Mouse (Mus musculus): ENCODE measurements at regions not wholly inside any gene's neighbourhood (a gene's known extent, or its start where the extent isn't known, plus 50 kb on each side); places are given as distances from the start of the nearest gene placed in this dataset.

GRCm38 (mm10) chr3:101711594-101712171 is 107.2 kb upstream of the Atp1a1 start:
- H3K4me2 ChIP-seq (replicated peaks; ENCODE audit: low read depth, low read length), result no peak overlapping the region

DNA sequence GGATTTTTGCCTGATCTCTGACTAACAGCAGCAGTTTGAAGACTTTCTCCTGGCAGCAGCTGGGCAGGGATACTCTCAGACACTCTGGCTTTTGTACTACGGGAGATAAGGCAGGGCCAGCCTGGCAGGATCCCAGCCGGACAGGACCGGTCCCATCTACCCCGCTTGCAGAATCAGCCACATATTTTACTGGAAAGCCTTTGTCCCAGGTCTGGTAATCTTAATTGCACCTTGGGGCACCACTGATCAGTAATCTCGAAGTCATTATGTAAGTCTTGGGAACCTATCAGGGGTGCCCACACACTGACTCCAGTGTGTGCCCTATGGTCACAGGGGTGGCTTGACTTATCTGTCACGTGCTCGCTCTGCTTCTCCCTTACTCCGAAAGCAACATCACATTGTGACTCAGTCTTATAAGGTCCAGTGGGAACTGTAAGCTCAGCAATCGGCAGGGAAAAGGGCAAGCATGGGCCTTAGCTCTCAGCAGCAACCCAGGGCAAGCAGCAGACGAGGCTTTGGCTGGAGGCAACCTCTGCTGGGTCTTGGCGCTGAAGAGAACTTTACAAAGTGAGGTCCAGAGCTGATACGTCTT is 105.0 kb upstream of the Atp1a1 start:
- 0 out of 2 replicates have a peak, but pooled peaks cover 10% of the 10 kb centered on the region for H3K4me1 ChIP-seq (ENCODE audit: insufficient read depth, low read depth, low read length)
- DNase-seq (ENCODE audit: low spot score) (no peak), ATAC-seq (no peak)
- H3K4me3 ChIP-seq (ENCODE audit: low read depth, low read length), result no peak overlapping the region
- no peak overlapping the region for H3K4me2 ChIP-seq (replicated peaks; ENCODE audit: low read depth, low read length)
- H3K9me3 ChIP-seq (ENCODE audit: low read length), result no peaks in the 10 kb centered on the region
- 68% methylated on average over 12 of the region's 12 CpGs for WGBS
- no peaks in the 10 kb centered on the region for H3K27me3 ChIP-seq (replicated peaks; ENCODE audit: insufficient read depth, low read length)
- no peak overlapping the region for H3K27ac ChIP-seq (ENCODE audit: low read length)
- H3K9ac ChIP-seq (replicated peaks; ENCODE audit: low read depth), result no peak overlapping the region
- no peaks in the 10 kb centered on the region for H3K36me3 ChIP-seq (ENCODE audit: insufficient read depth, low read length)
- no peak for TF ChIP-seq EP300 (IDR thresholded peaks at IDR 0.05)
- TF ChIP-seq CTCF (IDR thresholded peaks at IDR 0.05), result no peak

More at GRCm38 (mm10) chr3:101711594-101712171, 107.2 kb upstream of the Atp1a1 start:
- Histone ChIP-seq H3K27me3 (replicated peaks; ENCODE audit: insufficient read depth, low read length) (no peaks in the 10 kb centered on the region), H3K4me1 (ENCODE audit: insufficient read depth, low read depth, low read length) (0 out of 2 replicates have a peak, but pooled peaks cover 10% of the 10 kb centered on the region), H3K4me3 (ENCODE audit: low read depth, low read length) (no peak overlapping the region), H3K9me3 (ENCODE audit: low read length) (no peaks in the 10 kb centered on the region), H3K36me3 (ENCODE audit: insufficient read depth, low read length) (no peaks in the 10 kb centered on the region), H3K27ac (ENCODE audit: low read length) (no peak overlapping the region), H3K9ac (replicated peaks; ENCODE audit: low read depth) (no peak overlapping the region)
- TF ChIP-seq CTCF (IDR thresholded peaks at IDR 0.05) (no peak), EP300 (IDR thresholded peaks at IDR 0.05) (no peak)
- peak; percentile 85 for DNase-seq (ENCODE audit: low spot score)
- 28% methylated on average over 11 of the region's 11 CpGs for WGBS
- ATAC-seq, result peak; percentile 72

- no peaks in the 10 kb centered on the region for H3K36me3 ChIP-seq (ENCODE audit: insufficient read depth, low read length)
- H3K27me3 ChIP-seq (replicated peaks; ENCODE audit: insufficient read depth, low read length), result no peaks in the 10 kb centered on the region
- no peak for ATAC-seq
- H3K9ac ChIP-seq (replicated peaks; ENCODE audit: low read depth), result no peak overlapping the region
- WGBS, result 84% methylated on average over 8 of the region's 8 CpGs
- H3K4me1 ChIP-seq (ENCODE audit: insufficient read depth, low read depth, low read length), result 0 out of 2 replicates have a peak, but pooled peaks cover 10% of the 10 kb centered on the region
- H3K4me2 ChIP-seq (replicated peaks; ENCODE audit: low read depth, low read length), result no peak overlapping the region
- no peak overlapping the region for H3K4me3 ChIP-seq (ENCODE audit: low read depth, low read length)
- H3K9me3 ChIP-seq (ENCODE audit: low read length), result no peaks in the 10 kb centered on the region
- no peak for DNase-seq (ENCODE audit: low spot score)
- no peak for TF ChIP-seq EP300 (IDR thresholded peaks at IDR 0.05)
- TF ChIP-seq CTCF (IDR thresholded peaks at IDR 0.05), result no peak
- H3K27ac ChIP-seq (ENCODE audit: low read length), result no peak overlapping the region
These were observed 104.3 kb upstream of the Atp1a1 start for GRCm38 (mm10) chr3:101708821-101709220.

DNA sequence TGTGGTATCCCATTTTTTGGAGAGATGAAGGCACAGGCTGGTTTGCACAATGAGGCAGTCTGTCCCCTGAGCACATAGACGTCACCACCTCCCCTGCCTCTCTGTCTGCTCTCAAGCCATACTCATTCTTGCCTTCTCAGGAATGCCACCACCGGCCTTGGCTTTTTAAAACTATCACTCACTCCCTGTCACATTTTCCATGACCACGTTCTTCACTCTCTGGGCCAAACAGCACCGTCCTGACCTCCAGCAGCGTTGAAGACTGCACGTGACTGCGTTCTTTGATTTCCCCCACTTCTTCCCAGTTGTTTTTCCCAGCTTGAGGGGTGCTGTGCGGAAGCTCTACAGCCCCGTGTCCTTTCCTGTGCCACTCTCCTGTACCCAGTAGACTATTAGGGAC is 100.4 kb upstream of the Atp1a1 start:
- H3K4me2 ChIP-seq (replicated peaks; ENCODE audit: low read depth, low read length), result no peak overlapping the region
- H3K27ac ChIP-seq (ENCODE audit: low read length), result no peak overlapping the region
- peak; percentile 57 for ATAC-seq
- H3K27me3 ChIP-seq (replicated peaks; ENCODE audit: insufficient read depth, low read length), result no peaks in the 10 kb centered on the region
- H3K9me3 ChIP-seq (ENCODE audit: low read length), result no peaks in the 10 kb centered on the region
- DNase-seq (ENCODE audit: low spot score), result peak; percentile 34
- no peak overlapping the region for H3K9ac ChIP-seq (replicated peaks; ENCODE audit: low read depth)
- H3K36me3 ChIP-seq (ENCODE audit: insufficient read depth, low read length), result no peaks in the 10 kb centered on the region
- 27% methylated on average over 9 of the region's 9 CpGs for WGBS
- TF ChIP-seq EP300 (IDR thresholded peaks at IDR 0.05) (no peak), CTCF (IDR thresholded peaks at IDR 0.05) (no peak)
- no peaks in the 10 kb centered on the region for H3K4me1 ChIP-seq (ENCODE audit: insufficient read depth, low read depth, low read length)
- H3K4me3 ChIP-seq (ENCODE audit: low read depth, low read length), result no peak overlapping the region

- no peaks in the 10 kb centered on the region for H3K36me3 ChIP-seq (ENCODE audit: insufficient read depth, low read length)
- no peaks in the 10 kb centered on the region for H3K4me1 ChIP-seq (ENCODE audit: insufficient read depth, low read depth, low read length)
- no peaks in the 10 kb centered on the region for H3K9me3 ChIP-seq (ENCODE audit: low read length)
- WGBS, result 90% methylated on average over 5 of the region's 5 CpGs
- DNase-seq (ENCODE audit: low spot score), result no peak
- ATAC-seq, result no peak
- no peak overlapping the region for H3K27ac ChIP-seq (ENCODE audit: low read length)
- H3K4me2 ChIP-seq (replicated peaks; ENCODE audit: low read depth, low read length), result no peak overlapping the region
- H3K4me3 ChIP-seq (ENCODE audit: low read depth, low read length), result no peak overlapping the region
- no peaks in the 10 kb centered on the region for H3K27me3 ChIP-seq (replicated peaks; ENCODE audit: insufficient read depth, low read length)
- TF ChIP-seq EP300 (IDR thresholded peaks at IDR 0.05) (no peak), CTCF (IDR thresholded peaks at IDR 0.05) (no peak)
- H3K9ac ChIP-seq (replicated peaks; ENCODE audit: low read depth), result no peak overlapping the region
These were observed 99.8 kb upstream of the Atp1a1 start for GRCm38 (mm10) chr3:101704326-101704725.

DNA sequence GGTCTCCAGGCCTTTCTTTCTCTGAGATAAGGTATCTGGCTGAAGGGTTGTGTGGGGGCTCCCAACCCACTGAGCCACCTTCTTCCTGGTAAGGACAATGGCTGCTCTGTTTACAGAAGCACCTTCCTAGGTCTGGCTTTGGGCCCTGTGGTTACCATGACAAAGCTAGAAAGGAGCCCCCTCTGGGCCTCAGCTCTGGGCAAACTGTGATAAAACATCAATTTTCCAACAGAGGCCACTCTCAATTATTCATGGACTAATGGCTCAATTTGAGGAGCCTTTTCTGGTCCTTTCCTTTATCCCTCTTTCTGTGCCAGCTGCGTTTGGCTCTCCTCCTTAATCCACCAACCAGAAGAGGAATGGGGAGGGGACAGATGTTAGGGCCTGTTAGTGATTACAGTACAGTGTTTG is 97.3 kb upstream of the Atp1a1 start:
- H3K27me3 ChIP-seq (replicated peaks; ENCODE audit: insufficient read depth, low read length), result no peaks in the 10 kb centered on the region
- H3K4me3 ChIP-seq (ENCODE audit: low read depth, low read length), result no peak overlapping the region
- no peak overlapping the region for H3K4me2 ChIP-seq (replicated peaks; ENCODE audit: low read depth, low read length)
- TF ChIP-seq CTCF (IDR thresholded peaks at IDR 0.05) (no peak), EP300 (IDR thresholded peaks at IDR 0.05) (no peak)
- no peak overlapping the region for H3K27ac ChIP-seq (ENCODE audit: low read length)
- no peaks in the 10 kb centered on the region for H3K4me1 ChIP-seq (ENCODE audit: insufficient read depth, low read depth, low read length)
- H3K36me3 ChIP-seq (ENCODE audit: insufficient read depth, low read length), result no peaks in the 10 kb centered on the region
- ATAC-seq (no peak), DNase-seq (ENCODE audit: low spot score) (no peak)
- H3K9ac ChIP-seq (replicated peaks; ENCODE audit: low read depth), result no peak overlapping the region
- 33% methylated on average over 1 of the region's 1 CpGs for WGBS
- no peaks in the 10 kb centered on the region for H3K9me3 ChIP-seq (ENCODE audit: low read length)
